Mouse (Mus musculus): Measurements from ENCODE around the gene Cog5.
A peak's percentile ranks its signal among the peaks of the same experiment; 100 is the strongest.

The Cog5 gene

DNA sequence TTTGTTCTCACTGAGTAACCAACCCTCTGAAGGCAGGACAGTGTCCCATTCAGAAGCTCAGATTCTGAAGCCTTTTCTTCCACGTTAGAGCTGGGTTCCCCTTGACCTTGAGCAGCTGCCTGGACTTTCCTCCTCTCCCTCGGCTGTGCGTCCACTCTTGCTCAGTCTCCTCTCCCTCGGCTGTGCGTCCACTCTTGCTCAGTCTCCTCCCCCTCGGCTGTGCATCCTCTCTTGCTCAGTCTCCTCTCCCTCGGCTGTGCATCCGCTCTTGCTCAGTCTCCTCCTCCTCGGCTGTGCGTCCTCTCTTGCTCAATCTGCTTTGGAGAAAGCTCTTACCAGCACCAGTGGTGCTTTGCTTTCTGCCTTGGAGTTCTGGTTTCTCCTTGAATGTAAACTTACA is 171.2 kb downstream of the Cog5 start:
- peak; percentile 8 for DNase-seq

DNA sequence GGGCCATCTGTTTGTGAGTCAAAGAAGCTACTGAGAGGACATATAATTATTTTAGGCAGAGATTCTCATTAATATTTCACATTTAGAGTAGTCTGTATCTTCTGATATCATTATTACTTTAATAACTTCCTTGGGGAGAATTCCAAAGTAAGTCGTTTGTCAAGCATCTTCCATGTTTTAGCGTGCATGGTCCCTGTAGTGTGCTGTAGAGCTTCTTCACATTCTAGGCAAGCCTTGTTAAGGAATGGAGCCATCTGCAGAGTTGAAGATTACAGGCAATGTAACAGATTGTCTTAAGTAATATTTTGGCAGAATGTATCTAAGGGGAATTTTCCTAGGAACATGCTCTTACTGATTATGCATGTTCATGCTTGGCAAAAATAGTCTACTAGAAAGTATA is 171.8 kb downstream of the Cog5 start:
- no peak for DNase-seq

DNA sequence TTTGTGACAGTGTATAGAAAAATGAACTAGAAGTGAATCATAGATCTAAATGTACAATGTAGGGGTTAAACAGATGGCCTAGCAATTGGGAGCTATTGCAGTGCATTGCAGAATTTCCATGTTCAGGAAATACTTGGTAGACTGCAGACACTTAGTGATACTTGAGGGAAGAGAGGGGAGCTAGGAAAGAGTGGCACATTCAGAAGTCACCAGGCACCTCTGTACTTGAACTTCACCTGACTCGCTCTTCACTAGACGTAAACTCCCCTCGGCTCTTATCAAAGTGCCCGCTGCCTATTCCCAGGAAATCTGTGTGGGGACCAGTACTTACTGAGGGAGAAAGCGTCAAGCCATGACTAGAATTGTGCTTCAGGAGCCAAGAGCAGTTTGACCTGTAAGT is 180.8 kb downstream of the Cog5 start:
- no peak for DNase-seq

DNA sequence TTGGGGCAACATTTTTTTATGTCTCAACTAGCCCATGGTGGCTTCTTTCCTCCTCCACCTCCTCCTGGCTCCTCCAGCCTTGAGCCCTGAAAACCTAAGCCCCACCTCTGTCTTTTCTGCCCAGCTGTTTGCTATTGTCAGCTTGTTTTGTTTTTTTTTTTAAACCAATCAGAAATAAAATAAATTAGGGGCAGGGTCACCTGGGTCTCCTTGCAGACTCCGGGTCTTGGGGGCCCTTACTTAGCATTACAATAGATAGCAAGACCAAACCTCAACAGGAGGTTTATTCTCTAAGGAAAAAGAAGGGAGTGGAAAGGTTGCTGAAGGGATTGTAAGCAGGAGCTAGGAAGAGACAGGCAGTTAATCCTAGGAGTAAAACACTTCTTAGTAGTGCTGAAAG is 181.5 kb downstream of the Cog5 start:
- DNase-seq: no peak

DNA sequence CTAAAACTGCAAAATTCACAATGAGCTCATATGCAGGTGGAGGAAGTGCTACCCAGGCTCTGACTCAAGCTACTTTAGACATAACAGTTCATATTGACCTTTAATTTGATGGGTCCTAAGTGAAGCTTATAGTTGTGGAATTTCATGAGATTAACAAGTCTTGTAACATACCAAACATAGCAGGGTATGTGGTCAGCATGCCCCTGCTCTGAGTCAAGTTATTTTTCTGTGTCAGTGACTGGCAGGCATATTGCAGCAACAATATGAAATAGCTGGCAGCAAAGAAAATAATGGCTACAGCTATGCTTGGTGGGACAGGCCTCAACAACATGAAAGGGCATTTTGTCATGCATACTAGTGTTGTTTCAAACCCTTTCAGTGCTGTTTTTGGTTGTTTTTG is 183.9 kb downstream of the Cog5 start:
- no peak for DNase-seq

DNA sequence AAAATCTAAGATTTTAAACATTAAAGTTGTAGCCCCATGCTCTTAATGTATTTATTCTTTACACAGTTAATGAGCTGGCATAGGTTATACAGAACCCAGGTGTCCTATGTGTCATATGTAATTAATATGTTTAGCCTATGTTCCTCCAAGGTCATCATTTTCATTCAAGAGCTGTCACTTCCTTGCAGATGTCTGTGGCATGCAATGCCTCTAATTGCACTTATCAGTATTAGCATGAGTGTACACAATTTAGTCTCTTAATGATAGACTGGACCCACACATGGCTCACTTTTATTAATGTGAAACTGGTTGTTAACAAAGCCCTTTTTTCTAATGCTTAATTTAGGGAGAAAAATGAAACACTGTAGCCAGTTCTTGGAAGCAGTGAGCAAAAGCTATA is 184.6 kb downstream of the Cog5 start:
- no peak for DNase-seq

DNA sequence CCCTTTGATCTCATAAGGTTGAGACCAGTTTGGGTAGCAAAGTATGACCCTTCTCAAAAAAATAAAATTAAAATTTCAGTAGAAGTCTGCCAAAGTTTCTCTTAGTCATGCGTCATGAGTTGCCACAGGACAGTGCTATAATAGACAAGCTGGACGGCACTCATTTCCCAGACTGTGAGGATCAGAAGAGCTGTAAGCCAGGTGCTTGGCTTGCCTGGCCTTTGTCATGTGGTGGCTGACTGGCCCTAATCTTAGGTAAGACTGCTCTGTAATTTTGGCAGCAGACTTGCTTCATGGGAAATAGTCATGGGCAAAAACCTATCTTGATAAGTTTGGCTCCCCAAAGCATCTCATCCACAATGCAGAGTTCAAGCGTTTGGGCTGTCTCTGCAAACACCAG is 191.4 kb downstream of the Cog5 start:
- DNase-seq: no peak

DNA sequence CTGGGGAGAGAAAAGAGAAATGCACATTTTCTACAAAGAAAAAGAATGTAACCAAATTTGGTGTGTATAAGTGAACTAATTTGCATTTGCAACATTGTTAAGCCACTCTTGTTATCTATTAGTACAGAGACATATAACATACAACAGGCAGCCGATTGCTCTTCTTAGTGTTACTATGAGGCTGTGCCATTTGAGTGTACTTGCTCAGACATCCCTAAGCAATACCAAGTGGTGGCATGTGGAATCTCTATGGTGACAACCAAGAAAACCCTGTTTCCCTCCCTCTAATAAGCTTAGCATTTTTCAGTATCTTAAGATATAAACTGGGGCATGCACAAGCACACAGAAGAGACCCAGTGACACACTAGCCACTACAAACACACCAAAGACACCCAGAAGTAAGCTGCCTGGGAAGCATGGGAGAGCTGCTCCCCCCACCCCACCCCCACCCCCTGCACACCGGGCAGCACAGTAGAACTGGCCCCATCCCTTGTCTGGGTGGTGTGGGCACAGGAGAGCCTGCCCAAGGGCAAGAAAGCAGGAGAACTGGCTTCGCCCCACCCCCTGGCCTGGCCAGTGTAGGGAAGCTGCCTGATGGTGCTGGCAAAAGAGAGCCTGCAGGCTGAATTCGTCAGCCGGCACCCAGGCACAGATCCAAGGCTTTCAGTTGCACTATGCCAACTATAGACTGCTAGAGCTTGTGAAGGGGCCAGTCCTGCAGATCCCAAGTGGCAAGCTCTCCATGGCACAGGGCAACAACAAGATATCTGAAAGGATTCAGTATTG is 194.2 kb downstream of the Cog5 start:
- DNase-seq: no peak

DNA sequence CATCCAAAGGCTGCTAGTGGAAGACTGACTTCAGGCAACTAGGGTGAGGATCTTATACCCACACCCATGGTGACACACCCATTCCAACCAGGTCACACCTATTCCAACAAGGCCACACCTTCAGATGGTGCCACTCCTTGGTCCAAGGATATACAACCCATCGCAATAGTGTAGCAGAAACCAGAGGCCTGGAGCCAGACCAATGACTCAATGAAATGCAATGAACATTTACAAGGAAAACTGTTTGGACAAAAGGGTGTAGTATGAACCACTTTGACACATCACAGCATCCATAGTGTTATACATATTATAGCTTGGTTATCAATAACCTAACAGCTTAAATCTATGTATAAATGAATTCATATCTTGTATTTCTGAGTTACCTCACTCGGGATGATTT is 194.9 kb downstream of the Cog5 start:
- DNase-seq: no peak

DNA sequence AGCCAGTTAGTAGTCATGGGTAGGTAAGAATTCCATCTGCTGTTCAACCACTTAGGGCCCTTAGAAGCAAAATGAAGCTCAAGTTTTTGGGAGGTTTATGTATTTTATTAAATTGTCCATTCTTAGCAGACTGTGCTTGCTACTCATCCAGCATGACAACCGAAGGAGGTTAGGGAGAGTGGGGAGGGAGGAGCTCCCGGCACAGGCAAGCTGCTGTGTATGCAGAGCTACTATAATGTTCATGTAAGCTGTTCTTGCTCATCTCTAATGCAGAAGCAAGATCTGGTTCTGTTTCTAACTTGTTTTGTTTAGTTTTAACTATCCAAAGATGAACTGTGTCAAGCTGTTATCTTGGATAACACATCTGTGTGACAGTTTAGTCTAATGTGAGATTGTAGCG is 199.4 kb downstream of the Cog5 start:
- no peak for DNase-seq

DNA sequence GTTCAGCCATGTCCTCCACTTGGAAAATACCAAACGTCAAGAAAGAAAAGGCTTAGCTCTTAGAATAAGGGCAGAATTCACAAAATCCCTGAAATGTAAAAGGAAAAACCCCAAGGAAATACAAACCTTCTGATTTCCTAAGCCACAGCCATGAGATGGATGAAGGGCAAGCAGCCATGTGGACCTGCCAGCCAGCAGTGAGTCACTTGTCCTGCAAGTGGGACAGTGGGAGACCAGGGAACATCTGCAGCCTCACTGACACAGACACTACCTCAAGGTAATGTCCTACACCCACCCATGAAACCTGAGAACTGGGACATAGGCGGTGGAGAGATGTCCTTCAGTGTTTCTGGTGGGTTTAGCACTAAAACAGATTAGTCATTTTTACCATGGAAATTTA is 200.1 kb downstream of the Cog5 start:
- DNase-seq: no peak

DNA sequence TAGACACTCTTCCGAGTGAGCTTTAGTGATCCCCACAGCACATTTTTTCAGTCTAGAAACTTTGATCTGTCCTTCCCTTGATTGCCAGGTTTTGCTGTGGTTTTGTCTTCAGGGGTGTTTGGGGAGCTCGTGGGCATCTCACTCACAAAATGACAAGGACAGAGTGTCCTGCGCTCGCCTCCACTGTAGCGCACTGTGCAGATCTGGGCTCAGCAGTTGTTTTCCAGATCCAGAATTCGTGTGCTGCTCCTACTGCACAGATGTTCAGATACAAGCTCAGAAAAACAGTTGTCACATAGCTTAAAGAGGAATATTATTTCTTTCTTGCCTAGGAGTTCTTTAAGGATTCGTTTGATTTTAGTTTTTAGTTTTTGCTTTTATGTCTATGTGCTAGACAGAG is 203.1 kb downstream of the Cog5 start:
- no peak for DNase-seq

DNA sequence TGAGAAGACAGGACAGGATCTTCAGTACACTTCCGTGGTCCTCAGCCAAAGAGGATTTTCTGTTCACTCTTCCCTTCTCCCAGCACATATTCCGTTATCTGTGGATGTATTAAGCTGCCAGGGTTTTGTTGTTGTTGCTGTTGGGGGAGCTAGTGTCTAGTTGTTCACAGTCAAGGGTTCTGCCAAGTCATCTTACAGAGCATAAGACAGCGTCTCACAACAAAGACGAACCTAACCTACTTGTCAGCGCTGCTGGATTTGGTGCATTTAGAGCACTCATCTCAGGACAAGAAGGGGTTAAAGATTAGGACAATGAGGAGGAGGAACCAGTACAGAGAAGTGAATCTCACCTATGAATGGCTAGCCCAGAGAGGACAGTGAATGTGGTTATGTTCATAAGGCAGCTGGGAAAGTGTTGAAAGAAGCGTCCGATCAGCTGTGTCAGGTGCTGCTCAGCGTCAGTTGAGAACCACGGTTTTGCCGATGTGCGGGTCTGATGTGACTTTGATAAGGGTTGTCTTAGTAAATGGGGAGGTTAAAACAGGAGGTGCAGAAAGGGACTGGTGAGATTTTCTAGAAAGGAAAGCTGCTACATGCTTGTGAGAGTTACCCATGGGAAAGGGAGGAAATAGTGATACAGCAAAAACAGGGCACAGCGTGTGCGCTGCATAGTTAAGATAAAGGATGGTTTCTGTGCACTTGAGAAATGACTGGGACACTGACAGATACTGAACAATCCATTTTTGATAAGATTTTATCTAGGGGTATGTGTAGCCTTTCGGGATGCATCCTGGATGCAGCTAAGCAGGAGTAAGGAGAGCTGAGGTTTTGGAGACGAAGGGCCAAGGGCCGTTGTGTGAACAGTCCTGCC is 208.2 kb downstream of the Cog5 start:
- DNase-seq: no peak

DNA sequence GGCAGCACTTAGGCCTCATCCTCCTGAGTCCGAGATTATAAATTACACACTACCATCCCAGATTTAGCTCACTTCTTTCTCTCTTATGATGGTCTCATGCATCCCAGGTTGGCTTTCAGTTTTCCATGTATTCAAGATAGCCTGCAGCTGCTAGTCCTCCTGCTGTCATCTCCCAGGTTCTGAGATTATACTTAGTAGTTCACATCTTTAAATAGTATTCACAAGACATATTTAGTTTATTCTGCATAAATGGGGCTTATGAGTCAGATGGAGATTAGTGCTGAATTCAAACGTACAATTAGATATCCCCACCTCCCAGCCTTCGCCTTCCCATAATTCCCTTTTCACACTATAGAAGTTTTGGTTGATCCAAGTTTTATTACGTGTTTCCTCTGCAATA is 222.1 kb downstream of the Cog5 start:
- DNase-seq: no peak

DNA sequence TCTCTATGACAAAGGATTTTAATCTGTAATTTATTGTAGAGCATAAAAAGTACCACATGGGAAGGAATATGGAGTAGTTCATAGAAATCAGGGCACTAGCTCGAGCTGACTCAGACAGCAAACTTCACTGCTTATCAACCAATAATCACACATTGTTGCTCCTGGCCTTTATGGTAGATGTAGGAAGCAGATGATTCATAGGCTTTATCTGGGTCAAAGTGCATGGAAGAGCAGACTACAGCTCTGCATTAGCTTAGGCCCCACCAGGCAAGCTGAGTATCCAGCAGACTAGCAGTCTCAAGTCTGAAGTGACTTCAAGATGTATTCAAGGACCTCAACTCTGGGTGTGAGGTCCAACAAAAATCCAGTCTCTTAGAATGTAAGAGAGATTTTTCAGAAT is 228.1 kb downstream of the Cog5 start:
- DNase-seq: no peak

DNA sequence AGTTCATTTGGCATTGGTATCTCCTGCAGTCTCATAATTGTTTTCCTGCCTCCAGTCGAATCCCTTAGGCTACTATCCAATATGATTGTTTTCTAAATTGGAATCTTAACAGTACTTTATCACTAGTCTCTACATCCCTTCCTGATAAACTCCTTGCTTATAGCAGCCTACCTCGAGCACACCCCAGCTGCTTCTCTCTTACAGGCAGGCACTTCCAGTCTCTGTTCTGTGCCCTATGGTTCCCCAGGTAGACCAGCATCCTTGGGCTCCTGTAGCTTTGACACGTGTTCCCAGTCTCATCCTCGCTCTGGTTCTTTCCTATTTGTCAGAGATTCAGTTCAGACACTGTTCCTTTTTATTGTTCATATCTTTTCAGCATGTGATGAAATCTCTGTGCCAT is 229.7 kb downstream of the Cog5 start:
- no peak for DNase-seq

DNA sequence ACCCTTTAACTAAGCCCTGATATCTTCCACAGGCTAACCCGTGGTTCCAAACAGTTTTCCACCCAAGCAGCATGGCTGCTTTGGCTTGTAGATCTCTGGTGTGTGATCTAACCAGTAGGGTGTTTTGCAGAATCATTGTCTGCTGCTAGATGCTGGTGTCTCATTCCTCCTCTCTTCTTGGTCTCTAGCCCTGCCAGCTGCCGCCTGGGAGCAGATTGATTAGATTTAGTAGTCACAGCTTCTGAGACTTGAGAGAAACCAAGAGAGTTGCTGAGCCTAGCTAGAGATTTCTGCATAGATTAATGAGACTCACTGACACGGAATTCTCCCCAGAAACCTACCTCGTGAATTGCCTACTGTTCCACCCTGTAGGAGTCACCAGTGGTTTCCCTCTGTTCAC is 230.4 kb downstream of the Cog5 start:
- no peak for DNase-seq

DNA sequence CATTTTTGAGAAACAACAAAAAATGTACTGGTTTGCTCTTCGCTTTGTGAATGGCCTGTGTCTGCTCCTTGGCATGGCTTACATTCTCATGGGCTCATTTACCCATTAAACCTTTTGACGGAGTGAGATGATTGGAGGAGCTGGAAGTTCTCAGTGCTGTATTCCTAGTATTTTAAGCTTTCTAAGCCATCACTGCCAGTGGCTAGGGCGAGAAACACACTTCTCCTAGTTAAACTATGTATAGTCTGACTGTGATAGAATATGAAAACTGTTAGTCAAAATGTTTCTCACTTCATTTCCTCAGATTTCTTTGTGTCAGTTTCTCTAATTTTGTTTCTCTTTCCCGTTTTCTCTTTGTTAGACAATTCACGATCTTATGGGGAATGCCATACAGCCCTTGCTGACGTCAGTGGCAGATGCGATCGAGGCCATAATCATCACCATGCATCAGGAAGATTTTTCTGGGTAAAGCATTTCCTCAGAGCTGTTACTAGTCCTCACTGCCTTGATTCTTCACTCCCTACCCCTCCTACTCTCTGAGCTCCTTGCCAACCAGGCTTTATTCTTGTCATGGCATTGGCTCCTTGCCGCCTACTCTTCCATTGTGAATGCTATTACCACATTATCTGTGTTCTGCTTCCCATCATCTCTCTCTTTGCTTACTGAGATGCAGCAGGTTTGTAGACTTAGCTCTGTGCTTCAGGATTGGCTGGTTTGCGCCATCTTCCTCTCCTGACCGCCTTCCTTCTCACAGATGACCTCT is 231.4 kb downstream of the Cog5 start:
- no peak for DNase-seq

DNA sequence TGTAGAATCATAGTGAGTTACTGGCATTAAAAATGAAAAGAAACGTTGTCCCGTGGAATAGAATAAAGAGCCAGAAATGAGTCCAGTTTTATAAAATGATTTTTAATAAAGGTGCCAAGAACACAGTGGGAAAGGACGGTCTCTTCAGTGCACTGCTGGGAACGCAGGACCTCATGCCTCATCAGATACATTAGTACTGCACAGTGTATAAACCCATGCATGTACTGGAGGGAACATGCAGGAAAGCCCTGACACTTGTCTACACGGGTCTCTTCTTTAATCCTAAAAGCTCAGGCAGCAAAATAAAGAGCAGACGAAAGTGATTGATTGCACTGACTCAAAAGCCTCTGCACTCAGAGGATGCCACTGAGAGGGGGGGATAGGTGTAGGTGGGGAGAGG is 236.0 kb downstream of the Cog5 start:
- no peak for DNase-seq

DNA sequence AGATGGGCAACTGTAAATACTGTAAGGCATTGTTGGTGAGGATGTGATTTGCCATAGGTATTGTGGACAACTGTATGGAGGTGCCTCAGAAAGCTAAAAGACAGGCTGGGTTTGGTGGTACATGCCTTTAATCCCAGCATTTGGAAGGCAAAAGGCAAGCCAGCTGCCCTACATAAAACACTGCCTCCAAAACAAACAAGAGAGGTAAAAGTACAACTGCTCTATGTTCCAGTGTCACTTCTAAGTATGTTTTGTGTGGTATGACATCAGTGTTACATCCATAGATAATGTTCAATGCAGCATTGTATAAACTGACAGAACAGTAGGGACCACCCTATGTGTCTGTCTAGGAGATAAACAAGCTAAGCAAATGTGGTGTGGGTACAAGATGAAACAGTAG is 237.4 kb downstream of the Cog5 start:
- DNase-seq: no peak

DNA sequence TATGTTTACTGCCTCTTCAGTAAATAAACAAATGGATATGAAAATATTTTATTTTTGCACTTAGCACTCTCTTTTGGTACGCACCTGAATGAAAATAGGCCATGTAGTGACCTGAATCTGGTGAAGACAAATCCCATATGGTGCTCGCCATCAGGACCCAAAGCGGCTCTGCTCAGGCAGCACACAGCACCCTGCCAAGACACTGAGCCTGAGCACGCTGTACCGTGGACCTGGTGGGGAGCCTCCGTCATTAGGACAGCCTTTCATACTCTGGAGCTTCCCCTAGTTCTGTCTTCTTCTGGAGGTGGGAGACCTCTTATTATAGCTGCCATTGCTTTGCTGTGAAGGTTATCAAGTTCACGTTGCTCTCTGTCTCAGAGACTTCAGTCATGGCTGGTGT is 238.1 kb downstream of the Cog5 start:
- DNase-seq: no peak

DNA sequence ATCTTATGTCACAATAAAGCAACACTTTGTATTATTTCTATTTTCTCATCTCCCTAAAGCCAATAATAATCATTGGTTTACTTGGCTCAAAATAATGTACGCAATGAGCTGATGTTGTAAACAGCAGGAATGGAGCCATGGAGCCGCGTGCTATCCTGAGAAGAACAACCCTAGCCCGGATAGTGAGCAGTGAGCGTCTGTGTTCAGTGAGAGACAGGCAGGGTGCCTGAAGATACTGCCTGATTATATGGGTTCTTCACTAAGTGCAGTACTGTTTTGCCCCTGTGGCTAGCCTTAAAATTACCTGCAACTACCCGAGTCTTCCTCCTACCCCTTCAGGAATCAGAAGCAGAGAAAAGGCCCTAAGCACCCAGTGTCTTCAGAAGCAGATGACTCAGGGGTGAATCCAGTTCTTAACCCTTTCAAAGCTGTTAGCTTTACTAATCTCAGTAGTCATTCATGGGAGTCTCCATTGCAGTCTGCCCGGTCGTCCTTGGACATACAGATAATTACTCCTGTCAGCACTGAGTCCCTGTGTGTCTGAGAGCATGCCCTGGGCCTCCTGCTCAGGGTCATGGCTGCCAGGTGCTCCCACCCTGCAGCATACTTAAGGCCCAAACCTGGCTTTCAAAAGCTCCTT is 240.5 kb downstream of the Cog5 start:
- no peak for DNase-seq

DNA sequence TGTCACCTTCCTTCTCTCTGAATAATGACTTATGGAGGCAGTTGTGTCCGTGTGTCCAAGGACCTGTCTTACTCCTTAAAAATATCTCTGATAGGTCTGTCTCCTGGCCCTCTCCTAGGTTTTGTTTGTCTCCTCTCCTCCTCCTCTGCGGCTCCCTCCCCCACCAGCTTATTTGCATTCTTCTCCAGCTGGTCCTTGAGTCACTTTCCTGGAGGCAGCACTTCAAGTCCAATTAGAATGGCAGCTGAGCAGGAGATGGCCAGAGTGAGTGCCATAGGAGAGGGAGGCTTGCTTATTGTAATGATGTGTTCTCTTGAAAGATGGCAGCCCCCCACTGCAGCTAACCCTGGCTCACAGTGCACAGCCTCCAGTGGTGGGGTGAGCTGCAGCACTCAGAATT is 241.2 kb downstream of the Cog5 start:
- DNase-seq: no peak

Measured in thymus, postnatal 4 days (tissue).